Mouse (Mus musculus) adrenal gland, postnatal 36 days (tissue): ENCODE results near the gene 1700066M21Rik. TPM values are rescaled to one million over a fixed set of nuclear protein-coding genes. Genes with fewer than 3 reads are reported as not detected.

Experiments used
- DNase-seq, 2 experiments: peaks; one replicate each; pipeline ENCODE4 v3.0.0; 2021; ENCODE audit warnings: mixed read lengths in 1 of 2
- long read RNA-seq, 2 experiments: library from polyadenylated mRNA; stranded (forward); transcript quantifications; one replicate each; pipeline ENCODE4 v2.0.0; 2021; ENCODE audit warnings: borderline sequencing depth in 2 of 2
- total RNA-seq, 2 experiments: library from RNA; stranded (reverse); gene quantifications; 2 replicates each; pipeline ENCODE4 v1.2.3; 2021

Gene 1700066M21Rik
- 1 to 10 TPM; 7.0 to 8.4 TPM for total RNA-seq
- long read RNA-seq, experiment 1, partial matches to known transcripts, result 0 of 3 reads
- long read RNA-seq, experiment 1, other reads (novel, unspliced or antisense), result 1 of 3 reads
- long read RNA-seq, experiment 2, partial matches to known transcripts, result 0 of 3 reads
- long read RNA-seq, experiment 2, other reads (novel, unspliced or antisense), result 2 of 3 reads

- peak; percentile 97 to 98 for DNase-seq
Observed at GRCm38 (mm10) chr1:57377376-57378341, at the start of gene 1700066M21Rik. TSS of gene 1700066M21Rik (plus strand) at chr1:57377620.

- DNase-seq, result no peak
Observed at GRCm38 (mm10) chr1:57329285-57330093, 47.9 kb upstream of the 1700066M21Rik start.

GRCm38 (mm10) chr1:57330228-57330627 lies 47.2 kb upstream of the 1700066M21Rik start:
- no peak for DNase-seq

- DNase-seq, result no peak
Observed at GRCm38 (mm10) chr1:57332040-57332439, 45.4 kb upstream of the 1700066M21Rik start.

- peak; percentile 6 to 39 for DNase-seq
Observed at GRCm38 (mm10) chr1:57333550-57334213, 43.7 kb upstream of the 1700066M21Rik start.

GRCm38 (mm10) chr1:57335200-57335599 lies 42.2 kb upstream of the 1700066M21Rik start:
- no peak for DNase-seq

- no peak for DNase-seq
Observed at GRCm38 (mm10) chr1:57339156-57339796, 38.1 kb upstream of the 1700066M21Rik start.

- no peak for DNase-seq
Observed at GRCm38 (mm10) chr1:57341197-57341596, 36.2 kb upstream of the 1700066M21Rik start.

- no peak for DNase-seq
Observed at GRCm38 (mm10) chr1:57347487-57347886, 29.9 kb upstream of the 1700066M21Rik start.

GRCm38 (mm10) chr1:57351941-57352340 lies 25.5 kb upstream of the 1700066M21Rik start:
- DNase-seq, result no peak

- DNase-seq, result no peak
Observed at GRCm38 (mm10) chr1:57358546-57358945, 18.9 kb upstream of the 1700066M21Rik start.

- no peak for DNase-seq
Observed at GRCm38 (mm10) chr1:57367446-57367845, 10.0 kb upstream of the 1700066M21Rik start.

- no peak for DNase-seq
Observed at GRCm38 (mm10) chr1:57369111-57369510, 8.3 kb upstream of the 1700066M21Rik start.

- no peak for DNase-seq
Observed at GRCm38 (mm10) chr1:57370451-57370850, 7.0 kb upstream of the 1700066M21Rik start.

GRCm38 (mm10) chr1:57375276-57375675 lies 2.1 kb upstream of the 1700066M21Rik start:
- no peak for DNase-seq

GRCm38 (mm10) chr1:57376806-57377205 lies 614 bp upstream of the 1700066M21Rik start:
- no peak for DNase-seq

GRCm38 (mm10) chr1:57386519-57386918 lies 9.1 kb downstream of the 1700066M21Rik start:
- DNase-seq, result no peak

- DNase-seq, result peak in 1 of 2 experiments; percentile 7
Observed at GRCm38 (mm10) chr1:57387876-57388275, 10.5 kb downstream of the 1700066M21Rik start.

- no peak for DNase-seq
Observed at GRCm38 (mm10) chr1:57388402-57389155, 11.2 kb downstream of the 1700066M21Rik start.

- DNase-seq, result no peak
Observed at GRCm38 (mm10) chr1:57390993-57391790, 13.8 kb downstream of the 1700066M21Rik start.
